Comparison of ENCODE assay signal across 26 mouse cellular contexts in the genomic region with DNA sequence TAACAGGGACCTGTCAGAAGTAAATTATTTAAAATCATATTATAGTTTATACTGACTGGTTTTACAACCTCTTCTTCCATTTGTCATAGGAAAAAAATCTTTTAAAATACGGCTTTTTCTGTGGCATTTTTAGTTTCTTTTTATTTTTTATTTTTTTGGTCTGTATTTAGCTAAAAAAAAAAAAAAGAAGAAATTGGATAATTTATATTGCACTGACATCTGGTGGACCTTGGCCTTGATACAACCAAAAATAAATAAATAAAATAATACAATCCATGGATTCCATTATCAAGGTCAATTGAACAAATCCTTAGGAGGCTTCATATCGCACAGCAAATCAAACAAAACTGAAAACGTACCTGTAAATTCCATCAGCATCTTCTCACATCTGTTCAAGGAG.
"Had no signal": no experiment of that assay in that cellular context is flagged by ENCODE, and none has a peak within 500 bp of the region (broad histone marks: within the 10 kb centered on the region; RNA-seq: fewer than 3 reads in every experiment).

No protein-coding gene starts in this region.

- ATAC-seq: forebrain, embryonic 13.5 days; forebrain, embryonic 14.5 days; forebrain, embryonic 15.5 days; forebrain, embryonic 16.5 days; forebrain, postnatal 0 days had no signal

- H3K4me3 ChIP-seq: embryonic facial prominence, embryonic 10.5 days; embryonic facial prominence, embryonic 12.5 days; embryonic facial prominence, embryonic 13.5 days; embryonic facial prominence, embryonic 15.5 days; erythroblast, embryonic 14.5 days; forebrain, embryonic 10.5 days; forebrain, embryonic 12.5 days; forebrain, embryonic 13.5 days; forebrain, embryonic 15.5 days; gastrocnemius, adult 2 months; heart, adult 2 months had no signal

- H3K27ac ChIP-seq: embryonic facial prominence, embryonic 10.5 days; embryonic facial prominence, embryonic 12.5 days; embryonic facial prominence, embryonic 13.5 days; embryonic facial prominence, embryonic 15.5 days; forebrain, embryonic 10.5 days; forebrain, embryonic 12.5 days; forebrain, embryonic 13.5 days; forebrain, embryonic 15.5 days; gastrocnemius, adult 2 months; heart, adult 2 months had no signal

- H3K36me3 ChIP-seq: embryonic facial prominence, embryonic 10.5 days; embryonic facial prominence, embryonic 12.5 days; embryonic facial prominence, embryonic 13.5 days; embryonic facial prominence, embryonic 15.5 days; forebrain, embryonic 10.5 days; forebrain, embryonic 12.5 days; forebrain, embryonic 15.5 days had no signal

- H3K4me1 ChIP-seq: embryonic facial prominence, embryonic 10.5 days; embryonic facial prominence, embryonic 12.5 days; embryonic facial prominence, embryonic 13.5 days; embryonic facial prominence, embryonic 15.5 days; forebrain, embryonic 10.5 days; forebrain, embryonic 12.5 days; forebrain, embryonic 13.5 days; forebrain, embryonic 15.5 days had no signal

- H3K27me3 ChIP-seq: embryonic facial prominence, embryonic 12.5 days; embryonic facial prominence, embryonic 13.5 days; embryonic facial prominence, embryonic 15.5 days; forebrain, embryonic 12.5 days; forebrain, embryonic 13.5 days; forebrain, embryonic 15.5 days had no signal

- H3K9ac ChIP-seq: embryonic facial prominence, embryonic 12.5 days; embryonic facial prominence, embryonic 13.5 days; embryonic facial prominence, embryonic 15.5 days; forebrain, embryonic 12.5 days; forebrain, embryonic 13.5 days; forebrain, embryonic 15.5 days; forebrain, postnatal 0 days had no signal

- H3K9me3 ChIP-seq: embryonic facial prominence, embryonic 10.5 days; embryonic facial prominence, embryonic 12.5 days; embryonic facial prominence, embryonic 13.5 days; embryonic facial prominence, embryonic 15.5 days; forebrain, embryonic 10.5 days; forebrain, embryonic 12.5 days; forebrain, embryonic 13.5 days; forebrain, embryonic 15.5 days had no signal

- H3K4me2 ChIP-seq: embryonic facial prominence, embryonic 12.5 days; embryonic facial prominence, embryonic 13.5 days; embryonic facial prominence, embryonic 15.5 days; forebrain, embryonic 12.5 days; forebrain, embryonic 13.5 days; forebrain, embryonic 15.5 days had no signal

- DNase-seq: cerebellum, adult 9-11 months; cerebellum, postnatal 10 days; cerebellum, postnatal 14 days; cerebellum, postnatal 25 days; cerebellum, postnatal 36 days; embryo, embryonic 11 days; forebrain, postnatal 0 days; gastrocnemius, adult 2 months; gastrocnemius, postnatal 10 days; gastrocnemius, postnatal 14 days; gastrocnemius, postnatal 25 days; gastrocnemius, postnatal 36 days; heart, adult 11 months; heart, adult 18-20 months; heart, adult 2 months had no signal
